Comparison of ENCODE assay signal across 8 mouse cellular contexts in genomic region chr10:42274712-42275400, GRCm38 (mm10). TPM values are rescaled to one million over a fixed set of nuclear protein-coding genes. Genes with fewer than 3 reads are reported as not detected.
DNase-seq lines count a peak whose midpoint lies in the region; ATAC-seq and TF ChIP-seq lines count a peak whose summit lies in the region.

No protein-coding gene starts in this region.

- ATAC-seq in embryonic facial prominence, embryonic 11.5 days (replicated peaks; ENCODE audit: insufficient number of reproducible peaks, low FRiP score, low TSS enrichment, low read depth), result no peak
- ATAC-seq in hindbrain, embryonic 12.5 days (ENCODE audit: low FRiP score), result no peak
- ATAC-seq in limb, embryonic 15.5 days (ENCODE audit: insufficient number of reproducible peaks, low FRiP score, low TSS enrichment, low read depth), result no peak
- ATAC-seq in neural tube, embryonic 13.5 days (ENCODE audit: low read depth), result no peak

- TF ChIP-seq POLR2A in ES-Bruce4 (IDR thresholded peaks at IDR 0.05; ENCODE audit: insufficient read depth, low read length), result no peak

- peak overlapping the region; percentile 97 for H3K4me2 ChIP-seq in embryonic facial prominence, embryonic 11.5 days (ENCODE audit: low read depth, low read length)
- peak overlapping the region; percentile 98 for H3K4me2 ChIP-seq in hindbrain, embryonic 12.5 days (replicated peaks)
- peak overlapping the region; percentile 97 for H3K4me2 ChIP-seq in limb, embryonic 15.5 days
- H3K4me2 ChIP-seq in neural tube, embryonic 13.5 days, result peak overlapping the region; percentile 98

- no peaks in the 10 kb centered on the region for H3K4me1 ChIP-seq in ES-Bruce4 (ENCODE audit: control insufficient read depth, insufficient read depth, low read length)
- H3K4me1 ChIP-seq in embryonic facial prominence, embryonic 11.5 days (ENCODE audit: control insufficient read depth, insufficient read depth, low read length), result peaks cover 3% of the 10 kb centered on the region; the same call in 1 of the 2 replicates
- H3K4me1 ChIP-seq in hindbrain, embryonic 12.5 days, result peaks cover 31% of the 10 kb centered on the region
- peaks cover 42% of the 10 kb centered on the region for H3K4me1 ChIP-seq in limb, embryonic 15.5 days
- H3K4me1 ChIP-seq in neural tube, embryonic 13.5 days (replicated peaks), result peaks cover 48% of the 10 kb centered on the region

- 1% methylated on average over 59 of the region's 65 CpGs for WGBS in embryonic facial prominence, embryonic 11.5 days
- WGBS in hindbrain, embryonic 12.5 days, result 1% methylated on average over 65 of the region's 65 CpGs
- WGBS in limb, embryonic 15.5 days, result 2% methylated on average over 65 of the region's 65 CpGs
- WGBS in neural tube, embryonic 13.5 days, result under 1% methylated on average over 65 of the region's 65 CpGs

- H3K9me3 ChIP-seq in ES-Bruce4 (replicated peaks; ENCODE audit: control insufficient read depth, insufficient read depth, low read length, poor library complexity, severe bottlenecking), result no peaks in the 10 kb centered on the region
- no peaks in the 10 kb centered on the region for H3K9me3 ChIP-seq in embryonic facial prominence, embryonic 11.5 days (replicated peaks; ENCODE audit: control insufficient read depth, low read length)
- H3K9me3 ChIP-seq in hindbrain, embryonic 12.5 days (replicated peaks), result no peaks in the 10 kb centered on the region
- H3K9me3 ChIP-seq in limb, embryonic 15.5 days, result no peaks in the 10 kb centered on the region
- H3K9me3 ChIP-seq in neural tube, embryonic 13.5 days, result no peaks in the 10 kb centered on the region

- no peak overlapping the region for H3K27ac ChIP-seq in ES-Bruce4 (ENCODE audit: insufficient read depth, low read length)
- H3K27ac ChIP-seq in embryonic facial prominence, embryonic 11.5 days (replicated peaks; ENCODE audit: low read depth, low read length), result peak overlapping the region; percentile 85; the same call in 1 of the 2 replicates
- H3K27ac ChIP-seq in hindbrain, embryonic 12.5 days, result peak overlapping the region; percentile 97; the same call in 1 of the 2 replicates
- peak overlapping the region; percentile 100 for H3K27ac ChIP-seq in limb, embryonic 15.5 days
- peak overlapping the region; percentile 98 for H3K27ac ChIP-seq in neural tube, embryonic 13.5 days (replicated peaks)

- peaks cover 4% of the 10 kb centered on the region; the same call in 1 of the 2 replicates for H3K36me3 ChIP-seq in ES-Bruce4 (ENCODE audit: control insufficient read depth, insufficient read depth, low read length, poor library complexity, severe bottlenecking)
- no peaks in the 10 kb centered on the region for H3K36me3 ChIP-seq in embryonic facial prominence, embryonic 11.5 days (replicated peaks; ENCODE audit: control insufficient read depth, insufficient read depth, low read depth, low read length)
- H3K36me3 ChIP-seq in hindbrain, embryonic 12.5 days, result no peaks in the 10 kb centered on the region
- 0 out of 2 replicates have a peak, but pooled peaks cover under 1% of the 10 kb centered on the region for H3K36me3 ChIP-seq in limb, embryonic 15.5 days
- H3K36me3 ChIP-seq in neural tube, embryonic 13.5 days, result no peaks in the 10 kb centered on the region

- DNase-seq in adrenal gland, adult (ENCODE audit: inconsistent age in 2 of 2, low spot score in 1 of 2), result peak; percentile 72 to 91
- DNase-seq in adrenal gland, adult 8-10 months, result no peak
- DNase-seq in embryonic facial prominence, embryonic 11.5 days (ENCODE audit: low spot score), result peak; percentile 23
- peak; percentile 64 to 69 for DNase-seq in thymus, postnatal 36 days

- TF ChIP-seq CTCF in ES-Bruce4 (IDR thresholded peaks at IDR 0.05; ENCODE audit: low read depth, low read length), result no peak

- peak overlapping the region; percentile 79 for H3K4me3 ChIP-seq in ES-Bruce4 (ENCODE audit: low read depth, low read length)
- H3K4me3 ChIP-seq in embryonic facial prominence, embryonic 11.5 days (ENCODE audit: low read depth, low read length), result peak overlapping the region; percentile 83
- H3K4me3 ChIP-seq in hindbrain, embryonic 12.5 days, result peak overlapping the region; percentile 73
- H3K4me3 ChIP-seq in limb, embryonic 15.5 days, result peak overlapping the region; percentile 75
- peak overlapping the region; percentile 83 for H3K4me3 ChIP-seq in neural tube, embryonic 13.5 days

- peak overlapping the region; percentile 93 for H3K9ac ChIP-seq in ES-Bruce4 (ENCODE audit: low read depth, poor library complexity, severe bottlenecking)
- peak overlapping the region; percentile 75 for H3K9ac ChIP-seq in embryonic facial prominence, embryonic 11.5 days (replicated peaks; ENCODE audit: low read length)
- H3K9ac ChIP-seq in hindbrain, embryonic 12.5 days, result peak overlapping the region; percentile 70
- peak overlapping the region; percentile 65 for H3K9ac ChIP-seq in limb, embryonic 15.5 days
- H3K9ac ChIP-seq in neural tube, embryonic 13.5 days, result peak overlapping the region; percentile 89

- H3K27me3 ChIP-seq in ES-Bruce4 (ENCODE audit: control insufficient read depth, insufficient read depth, low read length, poor library complexity, severe bottlenecking), result no peaks in the 10 kb centered on the region
- peaks cover 3% of the 10 kb centered on the region; the same call in 1 of the 2 replicates for H3K27me3 ChIP-seq in embryonic facial prominence, embryonic 11.5 days (ENCODE audit: control insufficient read depth, insufficient read depth, low read length)
- peaks cover 22% of the 10 kb centered on the region for H3K27me3 ChIP-seq in hindbrain, embryonic 12.5 days
- H3K27me3 ChIP-seq in limb, embryonic 15.5 days, result no peaks in the 10 kb centered on the region
- H3K27me3 ChIP-seq in neural tube, embryonic 13.5 days, result peaks cover 24% of the 10 kb centered on the region

- TF ChIP-seq EP300 in ES-Bruce4 (IDR thresholded peaks at IDR 0.05; ENCODE audit: insufficient read depth, low read depth, low read length), result no peak

RNA-seq across cellular contexts. Expression of gene Foxo3, which starts 1.7 kb away (rescaled TPM):
- total RNA-seq in adrenal gland, adult 8-10 months (2022), result 10 to 100 TPM; 57.7 to 70.0 (median 65.4) TPM
- 42.1 and 44.9 TPM in 2 replicates for polyA plus RNA-seq in ES-Bruce4 (2011; ENCODE audit: insufficient read depth, insufficient read length, low read depth, missing spikeins)
- polyA plus RNA-seq in embryonic facial prominence, embryonic 11.5 days (2014; fragmentation: Nextera tagmentation; extraction: Ambion mirVana), result 5.0 and 5.4 TPM in 2 replicates
- polyA plus RNA-seq in hindbrain, embryonic 12.5 days (2016; fragmentation: Nextera tagmentation; extraction: Ambion mirVana), result 4.2 and 5.0 TPM in 2 replicates
- 9.0 and 10.2 TPM in 2 replicates for polyA plus RNA-seq in limb, embryonic 15.5 days (2015; fragmentation: Nextera tagmentation; extraction: Ambion mirVana)
- polyA plus RNA-seq in neural tube, embryonic 13.5 days (2015; fragmentation: Nextera tagmentation; extraction: Ambion mirVana), result 4.2 and 4.9 TPM in 2 replicates
